Mouse (Mus musculus) embryo, embryonic 11 days (tissue): Measurements from ENCODE around the gene Dlec1.
A peak's percentile ranks its signal among the peaks of the same experiment; 100 is the strongest.

Experiments used
- DNase-seq: peaks from one replicate; pipeline ENCODE4 v3.0.0-alpha.2; 2015

Dlec1 gene

GRCm38 (mm10) chr9:119144696-119145095, 42.4 kb downstream of the Dlec1 start:
- DNase-seq = no peak

GRCm38 (mm10) chr9:119145137-119145536, 42.9 kb downstream of the Dlec1 start:
- no peak for DNase-seq

GRCm38 (mm10) chr9:119145638-119146037, 43.4 kb downstream of the Dlec1 start:
- DNase-seq = no peak

- DNase-seq = no peak
Measured at GRCm38 (mm10) chr9:119146098-119146770, 44.0 kb downstream of the Dlec1 start.

- peak; percentile 81 for DNase-seq
Measured at GRCm38 (mm10) chr9:119149601-119150000, 47.3 kb downstream of the Dlec1 start.

- no peak for DNase-seq
Measured at GRCm38 (mm10) chr9:119151751-119152150, 49.5 kb downstream of the Dlec1 start.

- DNase-seq = no peak
Measured at GRCm38 (mm10) chr9:119155416-119155815, 53.1 kb downstream of the Dlec1 start.

GRCm38 (mm10) chr9:119155826-119156225, 53.5 kb downstream of the Dlec1 start:
- no peak for DNase-seq

- DNase-seq = peak; percentile 92
Measured at GRCm38 (mm10) chr9:119156278-119157201, 54.3 kb downstream of the Dlec1 start, which contains the start of gene Acaa1b. Gene Acaa1b, minus strand, starts transcription at chr9:119157093.

GRCm38 (mm10) chr9:119158861-119159260, 56.6 kb downstream of the Dlec1 start, which contains the start of gene Gm47289:
Gene Gm47289, plus strand, starts transcription at chr9:119159161.
- DNase-seq = no peak

GRCm38 (mm10) chr9:119160689-119161088, 58.4 kb downstream of the Dlec1 start:
- no peak for DNase-seq

GRCm38 (mm10) chr9:119164743-119165142, 62.5 kb downstream of the Dlec1 start:
- DNase-seq = no peak

GRCm38 (mm10) chr9:119165548-119165947, 63.3 kb downstream of the Dlec1 start:
- no peak for DNase-seq

- DNase-seq = no peak
Measured at GRCm38 (mm10) chr9:119167608-119168007, 65.3 kb downstream of the Dlec1 start.

- DNase-seq = no peak
Measured at GRCm38 (mm10) chr9:119179292-119179691, 77.0 kb downstream of the Dlec1 start.

GRCm38 (mm10) chr9:119181241-119181728, 79.0 kb downstream of the Dlec1 start:
- DNase-seq = no peak

GRCm38 (mm10) chr9:119192202-119192990, 90.1 kb downstream of the Dlec1 start:
- peak; percentile 37 for DNase-seq
